Mouse (Mus musculus) small intestine, adult 2 months (tissue): ENCODE results near the gene Catsper2.

Source experiments
- CTCF ChIP-seq: fragments of 200-500 bp; IDR thresholded peaks from 2 replicates; pipeline ENCODE4 v1.5.1; 2012; ENCODE audit warnings: low read depth, mild to moderate bottlenecking, control low read depth, inconsistent platforms, low read length, moderate library complexity, mixed read lengths; ENCODE audit not compliant: insufficient replicate concordance, insufficient read length; ENCODE audit errors: extremely low read depth
- POLR2A ChIP-seq: fragments of 200-500 bp; IDR thresholded peaks from 2 replicates; pipeline ENCODE4 v1.6.1; 2012; ENCODE audit warnings: low read depth, mild to moderate bottlenecking, control low read depth, inconsistent platforms, low read length, moderate library complexity

DNA sequence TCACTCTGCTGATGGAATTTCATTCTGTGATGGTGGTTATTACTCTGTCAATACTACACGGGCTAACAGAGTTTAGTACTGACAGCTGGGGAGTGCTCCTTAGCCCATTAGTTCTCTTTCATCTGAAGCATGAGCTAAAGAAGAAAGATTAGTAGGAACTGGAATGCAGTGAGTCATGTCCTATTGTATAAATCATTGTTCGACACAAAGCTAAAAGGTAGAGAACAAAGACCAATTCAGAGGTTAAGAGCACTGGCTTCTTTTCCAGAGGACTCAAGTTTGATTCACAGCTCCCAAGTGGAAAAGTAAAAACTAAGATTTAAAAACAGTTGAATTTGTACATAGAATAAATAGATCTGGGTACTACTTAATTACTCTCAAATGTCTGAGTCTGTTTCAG, 46.5 kb upstream of the Catsper2 start:
- TF ChIP-seq CTCF = no peak
- TF ChIP-seq POLR2A = no peak
